Mouse (Mus musculus): ENCODE measurements at regions not wholly inside any gene's neighbourhood (a gene's known extent, or its start where the extent isn't known, plus 50 kb on each side); places are given as distances from the start of the nearest gene placed in this dataset.
A peak's percentile ranks its signal among the peaks of the same experiment; 100 is the strongest.

DNA sequence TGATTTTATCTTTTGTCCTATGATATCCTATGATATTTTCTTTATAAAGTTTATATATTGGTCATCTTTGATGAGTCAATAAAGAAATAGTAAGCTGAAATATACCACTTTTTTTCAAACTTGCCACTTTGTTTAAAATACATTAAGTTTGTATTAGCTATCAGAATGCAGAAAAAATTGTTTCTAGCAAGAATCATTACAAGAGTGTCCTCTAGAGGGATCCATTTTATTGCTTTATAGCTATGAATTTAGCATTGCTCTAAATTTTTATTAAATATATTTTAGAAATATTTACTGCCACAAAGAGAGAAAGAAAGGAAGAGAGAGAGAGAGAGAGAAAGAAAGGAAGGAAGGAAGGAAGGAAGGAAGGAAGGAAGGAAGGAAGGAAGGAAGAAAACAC lies 348.0 kb downstream of the Plod2 start:
- no peaks in the 10 kb centered on the region for H3K4me1 ChIP-seq (ENCODE audit: control insufficient read depth, insufficient read depth, low read length)
- H3K27me3 ChIP-seq (ENCODE audit: control insufficient read depth, insufficient read depth, low read length): no peaks in the 10 kb centered on the region
- no peak overlapping the region for H3K9ac ChIP-seq (replicated peaks; ENCODE audit: low read depth, low read length)
- H3K27ac ChIP-seq (ENCODE audit: low read depth, low read length): no peak overlapping the region
- H3K9me3 ChIP-seq (ENCODE audit: control insufficient read depth, low read length): no peaks in the 10 kb centered on the region
- no peaks in the 10 kb centered on the region for H3K36me3 ChIP-seq (ENCODE audit: control insufficient read depth, insufficient read depth, low read length)
- no peak overlapping the region for H3K4me2 ChIP-seq (ENCODE audit: low read depth, low read length)
- H3K4me3 ChIP-seq (ENCODE audit: low read depth, low read length): no peak overlapping the region
- ATAC-seq (ENCODE audit: low read depth): no peak

DNA sequence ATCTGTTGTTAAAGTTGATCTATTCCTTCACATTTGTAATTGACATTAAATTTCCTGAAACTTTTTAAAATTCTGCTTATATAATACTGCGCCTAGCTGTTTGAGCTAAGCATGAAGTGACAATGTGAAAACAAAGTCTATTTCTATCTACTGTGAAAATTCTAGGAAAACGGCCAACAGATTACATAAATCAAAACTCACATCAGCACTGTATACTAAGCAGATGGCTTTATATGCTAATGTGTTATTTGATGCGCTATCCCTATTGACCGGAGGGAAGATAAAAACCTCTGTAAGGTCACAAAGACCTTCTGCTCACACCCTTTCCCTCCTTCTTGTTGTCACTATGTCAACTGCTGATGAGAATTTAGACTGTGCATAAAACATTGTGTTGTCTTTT lies 357.7 kb downstream of the Plod2 start:
- Histone ChIP-seq H3K36me3 (ENCODE audit: control insufficient read depth, insufficient read depth, low read length) (no peaks in the 10 kb centered on the region), H3K4me2 (ENCODE audit: low read depth, low read length) (no peak overlapping the region), H3K9me3 (ENCODE audit: control insufficient read depth, low read length) (no peaks in the 10 kb centered on the region), H3K9ac (replicated peaks; ENCODE audit: low read depth, low read length) (no peak overlapping the region), H3K27ac (ENCODE audit: low read depth, low read length) (no peak overlapping the region), H3K4me3 (ENCODE audit: low read depth, low read length) (no peak overlapping the region), H3K27me3 (ENCODE audit: control insufficient read depth, insufficient read depth, low read length) (no peaks in the 10 kb centered on the region), H3K4me1 (ENCODE audit: control insufficient read depth, insufficient read depth, low read length) (no peaks in the 10 kb centered on the region)
- ATAC-seq (ENCODE audit: low read depth): no peak
- WGBS: 61% methylated on average over 4 of the region's 4 CpGs

DNA sequence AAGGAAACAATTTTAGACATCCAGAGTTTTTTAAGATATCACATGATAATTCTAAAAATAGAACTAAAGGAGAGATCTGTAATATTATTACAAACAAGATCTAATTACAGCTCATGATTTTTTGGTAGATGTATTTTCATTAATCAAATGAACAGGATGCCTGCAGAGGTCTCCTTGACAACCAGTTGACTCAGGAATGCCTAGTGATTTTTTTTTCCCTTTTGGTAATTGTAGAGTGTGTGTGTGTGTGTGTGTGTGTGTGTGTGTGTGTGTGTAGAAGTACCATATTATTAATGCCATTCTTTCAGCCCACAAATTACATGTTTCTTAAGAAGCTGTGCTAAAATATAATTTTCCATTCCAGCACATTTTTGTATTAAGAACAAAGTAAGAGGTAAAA lies 365.1 kb downstream of the Plod2 start:
- Histone ChIP-seq H3K9me3 (ENCODE audit: control insufficient read depth, low read length) (no peaks in the 10 kb centered on the region), H3K36me3 (ENCODE audit: control insufficient read depth, insufficient read depth, low read length) (no peaks in the 10 kb centered on the region), H3K27ac (ENCODE audit: low read depth, low read length) (no peak overlapping the region), H3K4me2 (ENCODE audit: low read depth, low read length) (no peak overlapping the region), H3K9ac (replicated peaks; ENCODE audit: low read depth, low read length) (no peak overlapping the region), H3K27me3 (ENCODE audit: control insufficient read depth, insufficient read depth, low read length) (no peaks in the 10 kb centered on the region), H3K4me3 (ENCODE audit: low read depth, low read length) (no peak overlapping the region), H3K4me1 (ENCODE audit: control insufficient read depth, insufficient read depth, low read length) (no peaks in the 10 kb centered on the region)
- no peak for ATAC-seq (ENCODE audit: low read depth)

DNA sequence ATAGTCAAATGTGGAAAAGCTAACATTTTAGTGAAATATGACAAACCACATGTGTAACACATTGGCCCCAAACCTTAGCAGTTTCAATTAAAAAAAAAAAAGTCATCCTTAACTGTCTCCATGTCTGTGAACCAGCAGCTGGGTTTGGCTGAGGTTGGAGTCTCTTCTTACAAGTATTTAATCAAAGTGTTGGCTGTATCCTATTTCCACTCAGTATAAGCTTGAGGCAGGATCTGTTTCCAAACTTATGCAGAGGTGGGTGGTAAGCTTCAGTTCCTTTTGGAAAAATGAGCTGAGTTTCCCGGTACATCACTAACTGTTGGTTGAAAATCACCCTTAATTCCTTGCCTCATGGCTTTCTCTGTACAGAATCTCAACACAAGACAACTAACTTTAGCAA lies 377.4 kb downstream of the Plod2 start:
- no peak for ATAC-seq (ENCODE audit: low read depth)

DNA sequence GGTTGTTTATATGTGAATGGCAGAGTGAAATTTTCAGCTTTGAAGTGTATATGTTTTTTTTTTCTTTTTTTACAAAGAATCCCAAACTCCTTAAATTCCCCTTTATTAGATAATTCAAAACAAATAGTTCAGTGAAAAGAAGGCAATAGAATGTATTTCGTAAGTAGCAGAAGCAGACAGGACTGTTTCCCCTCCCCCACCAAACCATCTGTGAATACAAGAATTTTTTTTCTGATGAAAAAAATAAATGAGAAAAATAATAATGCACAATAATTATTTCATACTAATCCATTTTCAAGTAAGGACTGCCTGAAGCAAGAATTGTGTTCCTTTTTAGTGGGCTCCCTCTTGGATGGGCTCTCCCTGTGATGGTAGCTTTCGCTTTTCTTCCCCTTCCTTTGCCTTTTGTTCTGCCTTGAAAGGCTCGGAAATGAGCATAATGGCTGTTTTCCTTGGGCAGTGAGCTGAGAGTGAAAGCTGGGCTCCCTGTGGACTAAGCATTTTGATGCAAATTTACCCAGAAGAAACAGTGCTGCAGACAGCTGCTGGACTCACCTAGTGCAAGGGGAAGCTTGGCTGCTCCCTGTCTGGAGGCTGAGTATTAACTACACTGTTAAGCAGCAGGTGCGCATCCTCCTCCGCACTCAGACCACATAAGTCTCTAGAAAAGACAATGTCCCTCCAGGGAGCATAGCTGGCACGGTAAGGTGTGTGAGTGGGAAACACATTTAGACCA lies 388.4 kb downstream of the Plod2 start:
- H3K36me3 ChIP-seq (ENCODE audit: control insufficient read depth, insufficient read depth, low read length): no peaks in the 10 kb centered on the region
- H3K4me3 ChIP-seq (ENCODE audit: low read depth, low read length): peak overlapping the region; percentile 8; the same call in 1 of the 2 replicates
- ATAC-seq (ENCODE audit: low read depth): peak; percentile 96
- H3K9me3 ChIP-seq (ENCODE audit: control insufficient read depth, low read length): peaks cover 5% of the 10 kb centered on the region; the same call in 1 of the 2 replicates
- H3K27ac ChIP-seq (ENCODE audit: low read depth, low read length): peak overlapping the region; percentile 45
- no peaks in the 10 kb centered on the region for H3K27me3 ChIP-seq (ENCODE audit: control insufficient read depth, insufficient read depth, low read length)
- peak overlapping the region; percentile 36 for H3K4me2 ChIP-seq (ENCODE audit: low read depth, low read length)
- WGBS: 5% methylated on average over 6 of the region's 6 CpGs
- H3K4me1 ChIP-seq (ENCODE audit: control insufficient read depth, insufficient read depth, low read length): 0 out of 2 replicates have a peak, but pooled peaks cover 6% of the 10 kb centered on the region
- peak overlapping the region; percentile 37; the same call in 1 of the 2 replicates for H3K9ac ChIP-seq (replicated peaks; ENCODE audit: low read depth, low read length)

More for the DNA sequence above, 377.4 kb downstream of the Plod2 start:
- Histone ChIP-seq H3K4me3 (ENCODE audit: low read depth, low read length) (no peak overlapping the region), H3K27me3 (ENCODE audit: control insufficient read depth, insufficient read depth, low read length) (no peaks in the 10 kb centered on the region), H3K9me3 (ENCODE audit: control insufficient read depth, low read length) (no peaks in the 10 kb centered on the region), H3K9ac (replicated peaks; ENCODE audit: low read depth, low read length) (no peak overlapping the region), H3K27ac (ENCODE audit: low read depth, low read length) (no peak overlapping the region), H3K4me2 (ENCODE audit: low read depth, low read length) (no peak overlapping the region), H3K36me3 (ENCODE audit: control insufficient read depth, insufficient read depth, low read length) (no peaks in the 10 kb centered on the region), H3K4me1 (ENCODE audit: control insufficient read depth, insufficient read depth, low read length) (no peaks in the 10 kb centered on the region)
- 88% methylated on average over 1 of the region's 1 CpGs for WGBS

DNA sequence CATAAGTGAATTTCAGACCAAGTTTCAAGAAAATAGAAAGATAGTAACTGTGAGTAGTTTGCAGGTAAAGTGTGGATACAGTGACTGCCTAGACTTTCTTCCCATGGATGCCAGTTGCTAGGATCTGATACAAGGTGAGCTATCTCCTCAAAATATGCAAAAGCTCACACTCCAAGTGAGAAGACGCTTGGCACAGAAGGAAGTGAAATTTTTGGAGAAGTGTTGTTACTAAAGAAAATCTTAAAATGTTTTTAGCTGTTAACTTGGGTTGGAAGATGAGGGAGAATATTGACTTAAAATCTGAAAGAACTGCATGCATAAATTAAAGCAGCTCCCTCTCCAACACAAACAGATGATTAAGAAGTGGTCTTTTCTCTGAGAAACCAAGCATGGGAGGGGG lies 395.8 kb downstream of the Plod2 start:
- Histone ChIP-seq H3K27ac (ENCODE audit: low read depth, low read length) (no peak overlapping the region), H3K9ac (replicated peaks; ENCODE audit: low read depth, low read length) (no peak overlapping the region), H3K4me2 (ENCODE audit: low read depth, low read length) (no peak overlapping the region), H3K27me3 (ENCODE audit: control insufficient read depth, insufficient read depth, low read length) (no peaks in the 10 kb centered on the region), H3K4me3 (ENCODE audit: low read depth, low read length) (no peak overlapping the region), H3K36me3 (ENCODE audit: control insufficient read depth, insufficient read depth, low read length) (no peaks in the 10 kb centered on the region), H3K4me1 (ENCODE audit: control insufficient read depth, insufficient read depth, low read length) (no peaks in the 10 kb centered on the region), H3K9me3 (ENCODE audit: control insufficient read depth, low read length) (peaks cover 5% of the 10 kb centered on the region; the same call in 1 of the 2 replicates)
- ATAC-seq (ENCODE audit: low read depth): no peak
- 93% methylated on average over 1 of the region's 1 CpGs for WGBS

DNA sequence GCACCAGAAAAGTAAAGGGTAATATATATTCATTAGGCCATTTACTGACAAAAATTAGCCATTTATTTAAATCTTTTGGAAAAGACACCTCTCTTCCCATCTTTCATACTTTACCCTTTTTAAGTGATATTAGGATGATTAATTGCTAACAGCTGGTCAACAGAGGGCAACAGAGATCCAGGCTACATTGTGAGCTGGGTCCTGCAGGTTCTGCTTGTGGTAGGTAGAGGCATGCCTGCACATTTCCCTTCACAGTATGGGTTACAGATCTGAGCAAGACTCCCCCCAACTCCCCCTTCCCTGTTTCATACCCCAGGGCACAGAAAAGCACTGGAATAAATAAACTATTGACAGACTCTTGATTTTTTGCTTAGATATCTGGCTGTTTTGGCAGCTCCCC lies 408.1 kb downstream of the Plod2 start:
- H3K4me3 ChIP-seq (ENCODE audit: low read depth, low read length): no peak overlapping the region
- no peaks in the 10 kb centered on the region for H3K36me3 ChIP-seq (ENCODE audit: control insufficient read depth, insufficient read depth, low read length)
- H3K9ac ChIP-seq (replicated peaks; ENCODE audit: low read depth, low read length): no peak overlapping the region
- H3K4me1 ChIP-seq (ENCODE audit: control insufficient read depth, insufficient read depth, low read length): no peaks in the 10 kb centered on the region
- H3K27me3 ChIP-seq (ENCODE audit: control insufficient read depth, insufficient read depth, low read length): no peaks in the 10 kb centered on the region
- no peak overlapping the region for H3K4me2 ChIP-seq (ENCODE audit: low read depth, low read length)
- H3K27ac ChIP-seq (ENCODE audit: low read depth, low read length): no peak overlapping the region
- ATAC-seq (ENCODE audit: low read depth): no peak
- no peaks in the 10 kb centered on the region for H3K9me3 ChIP-seq (ENCODE audit: control insufficient read depth, low read length)

DNA sequence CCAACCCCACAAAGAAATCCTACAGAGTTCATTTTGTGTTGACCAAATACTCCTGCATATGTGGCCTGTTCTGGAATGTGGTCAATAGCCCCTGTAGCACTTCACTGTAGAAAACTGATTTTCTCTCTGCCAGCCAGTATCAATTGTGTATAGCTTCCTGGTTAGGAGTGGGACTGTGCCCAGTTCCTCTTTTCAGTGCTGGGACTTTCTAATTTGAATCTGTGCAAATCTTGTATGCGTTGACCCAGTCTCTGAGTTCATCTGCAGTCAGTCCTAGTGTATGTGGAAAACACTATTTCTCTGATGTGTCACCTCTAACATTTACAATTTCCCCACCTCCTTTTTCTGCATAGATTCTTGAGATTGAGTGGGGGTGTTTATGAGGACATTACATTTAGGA lies 421.3 kb downstream of the Plod2 start:
- WGBS: 100% methylated on average over 1 of the region's 1 CpGs
- Histone ChIP-seq H3K36me3 (ENCODE audit: control insufficient read depth, insufficient read depth, low read length) (no peaks in the 10 kb centered on the region), H3K9ac (replicated peaks; ENCODE audit: low read depth, low read length) (no peak overlapping the region), H3K27ac (ENCODE audit: low read depth, low read length) (no peak overlapping the region), H3K27me3 (ENCODE audit: control insufficient read depth, insufficient read depth, low read length) (no peaks in the 10 kb centered on the region), H3K4me2 (ENCODE audit: low read depth, low read length) (no peak overlapping the region), H3K9me3 (ENCODE audit: control insufficient read depth, low read length) (no peaks in the 10 kb centered on the region), H3K4me1 (ENCODE audit: control insufficient read depth, insufficient read depth, low read length) (no peaks in the 10 kb centered on the region), H3K4me3 (ENCODE audit: low read depth, low read length) (no peak overlapping the region)
- ATAC-seq (ENCODE audit: low read depth): no peak

DNA sequence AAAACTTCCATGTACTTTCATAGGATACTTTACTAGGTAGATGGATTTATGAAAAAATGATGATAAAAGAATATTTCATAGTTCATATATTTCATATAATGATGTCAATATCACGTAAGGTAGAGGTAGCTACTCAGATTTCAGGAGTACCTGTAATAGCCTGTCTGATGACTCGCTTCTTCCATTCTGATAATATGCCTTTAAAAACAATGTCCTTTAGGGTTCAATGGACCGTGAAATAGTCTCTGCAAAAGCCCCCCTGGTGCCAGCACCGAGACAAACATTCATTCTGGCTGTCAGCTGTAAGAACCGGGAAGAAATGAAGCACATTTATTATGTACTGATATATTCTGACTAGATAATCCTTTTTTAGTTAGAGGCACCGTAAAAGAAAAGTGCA lies 449.7 kb downstream of the Plod2 start:
- Histone ChIP-seq H3K9me3 (ENCODE audit: control insufficient read depth, low read length) (no peaks in the 10 kb centered on the region), H3K4me1 (ENCODE audit: control insufficient read depth, insufficient read depth, low read length) (no peaks in the 10 kb centered on the region), H3K27me3 (ENCODE audit: control insufficient read depth, insufficient read depth, low read length) (no peaks in the 10 kb centered on the region), H3K4me2 (ENCODE audit: low read depth, low read length) (no peak overlapping the region), H3K27ac (ENCODE audit: low read depth, low read length) (no peak overlapping the region), H3K9ac (replicated peaks; ENCODE audit: low read depth, low read length) (no peak overlapping the region), H3K36me3 (ENCODE audit: control insufficient read depth, insufficient read depth, low read length) (no peaks in the 10 kb centered on the region), H3K4me3 (ENCODE audit: low read depth, low read length) (no peak overlapping the region)
- 22% methylated on average over 6 of the region's 6 CpGs for WGBS
- ATAC-seq (ENCODE audit: low read depth): peak; percentile 46; the same call in 1 of the 2 replicates
